Mouse (Mus musculus): ENCODE measurements around the gene Nudt9.

Nudt9 gene

GRCm38 (mm10) chr5:104035824-104036223 is 10.3 kb upstream of the Nudt9 start:
- no peak for DNase-seq (ENCODE audit: extremely low read depth, low read depth)

GRCm38 (mm10) chr5:104036686-104037085 is 9.4 kb upstream of the Nudt9 start:
- DNase-seq (ENCODE audit: extremely low read depth, low read depth), result no peak

- DNase-seq (ENCODE audit: extremely low read depth, low read depth), result no peak
Measured at GRCm38 (mm10) chr5:104039154-104039932, 6.8 kb upstream of the Nudt9 start.

GRCm38 (mm10) chr5:104042906-104043305 is 3.2 kb upstream of the Nudt9 start:
- no peak for DNase-seq (ENCODE audit: extremely low read depth, low read depth)

GRCm38 (mm10) chr5:104043704-104044103 is 2.4 kb upstream of the Nudt9 start:
- peak; percentile 38 for DNase-seq (ENCODE audit: extremely low read depth, low read depth)

- DNase-seq (ENCODE audit: extremely low read depth, low read depth), result peak; percentile 41
Measured at GRCm38 (mm10) chr5:104047200-104048105, 1.3 kb downstream of the Nudt9 start.

GRCm38 (mm10) chr5:104048139-104048538 is 2.0 kb downstream of the Nudt9 start:
- no peak for DNase-seq (ENCODE audit: extremely low read depth, low read depth)

GRCm38 (mm10) chr5:104052956-104053355 is 6.8 kb downstream of the Nudt9 start:
- no peak for DNase-seq (ENCODE audit: extremely low read depth, low read depth)

GRCm38 (mm10) chr5:104054938-104055337 is 8.8 kb downstream of the Nudt9 start:
- no peak for DNase-seq (ENCODE audit: extremely low read depth, low read depth)

GRCm38 (mm10) chr5:104055816-104056215 is 9.7 kb downstream of the Nudt9 start:
- DNase-seq (ENCODE audit: extremely low read depth, low read depth), result no peak

GRCm38 (mm10) chr5:104056295-104056694 is 10.2 kb downstream of the Nudt9 start:
- DNase-seq (ENCODE audit: extremely low read depth, low read depth), result no peak

GRCm38 (mm10) chr5:104058021-104058420 is 11.9 kb downstream of the Nudt9 start:
- DNase-seq (ENCODE audit: extremely low read depth, low read depth), result no peak

- DNase-seq (ENCODE audit: extremely low read depth, low read depth), result no peak
Measured at GRCm38 (mm10) chr5:104059628-104060027, 13.5 kb downstream of the Nudt9 start.

- DNase-seq (ENCODE audit: extremely low read depth, low read depth), result no peak
Measured at GRCm38 (mm10) chr5:104060429-104060828, 14.3 kb downstream of the Nudt9 start.

GRCm38 (mm10) chr5:104061936-104062772 is 16.0 kb downstream of the Nudt9 start:
- DNase-seq (ENCODE audit: extremely low read depth, low read depth), result no peak

- peak; percentile 58 for DNase-seq (ENCODE audit: extremely low read depth, low read depth)
Measured at GRCm38 (mm10) chr5:104062773-104063551, 16.9 kb downstream of the Nudt9 start.

GRCm38 (mm10) chr5:104068751-104069150 is 22.6 kb downstream of the Nudt9 start:
- no peak for DNase-seq (ENCODE audit: extremely low read depth, low read depth)

- DNase-seq (ENCODE audit: extremely low read depth, low read depth), result no peak
Measured at GRCm38 (mm10) chr5:104071048-104071447, 24.9 kb downstream of the Nudt9 start.

GRCm38 (mm10) chr5:104072272-104072886 is 26.3 kb downstream of the Nudt9 start:
- DNase-seq (ENCODE audit: extremely low read depth, low read depth), result no peak

GRCm38 (mm10) chr5:104073602-104074001 is 27.5 kb downstream of the Nudt9 start:
- DNase-seq (ENCODE audit: extremely low read depth, low read depth), result no peak

Data from MEL-GATA-1-ER (cell line).